ENCODE assay signal across 11 mouse cellular contexts in genomic region chr10:86158198-86158899, GRCm38 (mm10).
DNase-seq lines count a peak whose midpoint lies in the region; ATAC-seq and TF ChIP-seq lines count a peak whose summit lies in the region.
"Had no signal": no experiment of that assay in that cellular context is flagged by ENCODE, and none has a peak within 500 bp of the region (broad histone marks: within the 10 kb centered on the region; RNA-seq: fewer than 3 reads in every experiment).

No protein-coding gene starts in this region.

- DNase-seq in adrenal gland, adult (ENCODE audit: inconsistent age in 2 of 2, low spot score in 1 of 2) = peak; percentile 49 to 57
- DNase-seq in adrenal gland, postnatal 4 days (ENCODE audit: low spot score in 2 of 2) = no peak
- no peak for DNase-seq in neural tube, embryonic 10.5 days (ENCODE audit: extremely low spot score, low spot score)
- DNase-seq in kidney, postnatal 0 days (ENCODE audit: low spot score) = peak; percentile 38
- DNase-seq in ovary, postnatal 36 days (ENCODE audit: low spot score) = no peak
- no peak for DNase-seq in yolk sac, embryonic 10.5 days (ENCODE audit: low spot score)
- DNase-seq: cerebellum, postnatal 10 days had no signal

- no peak for TF ChIP-seq CTCF in kidney, postnatal 0 days (IDR thresholded peaks at IDR 0.05; ENCODE audit: low read depth)

- 77% methylated on average over 8 of the region's 8 CpGs for WGBS in neural tube, embryonic 13.5 days
- WGBS in kidney, postnatal 0 days = 39% methylated on average over 8 of the region's 8 CpGs

- 0 out of 2 replicates have a peak overlapping the region, but pooled peaks have one; percentile 23 for H3K27ac ChIP-seq in neural tube, embryonic 13.5 days (replicated peaks)
- H3K27ac ChIP-seq in kidney, postnatal 0 days = no peak overlapping the region
- H3K27ac ChIP-seq: left cerebral cortex, adult 2 months had no signal

- no peaks in the 10 kb centered on the region for H3K36me3 ChIP-seq in neural tube, embryonic 13.5 days
- H3K36me3 ChIP-seq in kidney, postnatal 0 days (ENCODE audit: insufficient read depth, low read length) = no peaks in the 10 kb centered on the region
- H3K36me3 ChIP-seq in megakaryocyte, embryonic 14.5 days (replicated peaks; ENCODE audit: low read length) = no peaks in the 10 kb centered on the region

- H3K4me3 ChIP-seq in neural tube, embryonic 13.5 days = no peak overlapping the region
- H3K4me3 ChIP-seq in kidney, postnatal 0 days (replicated peaks; ENCODE audit: low read depth, low read length) = no peak overlapping the region
- H3K4me3 ChIP-seq in megakaryocyte, embryonic 14.5 days (replicated peaks) = peak overlapping the region; percentile 48
- H3K4me3 ChIP-seq: left cerebral cortex, adult 2 months had no signal

- H3K4me1 ChIP-seq in neural tube, embryonic 13.5 days (replicated peaks) = 0 out of 2 replicates have a peak, but pooled peaks cover 4% of the 10 kb centered on the region
- peaks cover 7% of the 10 kb centered on the region for H3K4me1 ChIP-seq in kidney, postnatal 0 days (replicated peaks; ENCODE audit: insufficient read depth, low read length)
- H3K4me1 ChIP-seq in megakaryocyte, embryonic 14.5 days = peaks cover 54% of the 10 kb centered on the region

- H3K9me3 ChIP-seq in neural tube, embryonic 13.5 days = no peaks in the 10 kb centered on the region
- H3K9me3 ChIP-seq in kidney, postnatal 0 days (replicated peaks; ENCODE audit: low read length) = no peaks in the 10 kb centered on the region
- peaks cover 12% of the 10 kb centered on the region for H3K9me3 ChIP-seq in megakaryocyte, embryonic 14.5 days

- H3K9ac ChIP-seq in neural tube, embryonic 13.5 days = no peak overlapping the region
- no peak overlapping the region for H3K9ac ChIP-seq in kidney, postnatal 0 days (ENCODE audit: low read depth, low read length)

- H3K4me2 ChIP-seq in neural tube, embryonic 13.5 days = no peak overlapping the region
- H3K4me2 ChIP-seq in kidney, postnatal 0 days (ENCODE audit: low read length) = no peak overlapping the region

- H3K27me3 ChIP-seq in neural tube, embryonic 13.5 days = no peaks in the 10 kb centered on the region
- H3K27me3 ChIP-seq in kidney, postnatal 0 days (ENCODE audit: insufficient read depth, low read length) = no peaks in the 10 kb centered on the region
- peaks cover 21% of the 10 kb centered on the region for H3K27me3 ChIP-seq in megakaryocyte, embryonic 14.5 days (replicated peaks)
- H3K27me3 ChIP-seq: Patski had no signal

- ATAC-seq in neural tube, embryonic 13.5 days (ENCODE audit: low read depth) = no peak
- no peak for ATAC-seq in kidney, postnatal 0 days (replicated peaks; ENCODE audit: low FRiP score, low read depth)
- ATAC-seq: Patski had no signal

Comparison
In these comparisons a context has a peak if more than half of its experiments do, and no peak if none do; other contexts are left out.
1. DNase-seq: peak in adrenal gland, adult (2 of 2) and kidney, postnatal 0 days (single experiment); none in adrenal gland, postnatal 4 days (0 of 2), neural tube, embryonic 10.5 days (single experiment), ovary, postnatal 36 days (single experiment) and yolk sac, embryonic 10.5 days (single experiment).